Comparison of ENCODE assay signal across 8 mouse cellular contexts in genomic region chr7:98308607-98309218, GRCm38 (mm10). TPM values are rescaled to one million over a fixed set of nuclear protein-coding genes. Genes with fewer than 3 reads are reported as not detected.
DNase-seq lines count a peak whose midpoint lies in the region; ATAC-seq lines count a peak whose summit lies in the region.

No protein-coding gene starts in this region.

- ATAC-seq in hindbrain, embryonic 12.5 days (ENCODE audit: low FRiP score), result peak; percentile 60
- ATAC-seq in megakaryocyte-erythroid progenitor cell, adult 5-6 weeks (replicated peaks; ENCODE audit: low FRiP score, low TSS enrichment, poor library complexity, severe bottlenecking), result peak; percentile 27; the same call in 1 of the 2 replicates

- H3K27me3 ChIP-seq in hindbrain, embryonic 12.5 days, result 0 out of 2 replicates have a peak, but pooled peaks cover 2% of the 10 kb centered on the region

- H3K4me3 ChIP-seq in hindbrain, embryonic 12.5 days, result peak overlapping the region; percentile 81

- no peaks in the 10 kb centered on the region for H3K36me3 ChIP-seq in hindbrain, embryonic 12.5 days

- peak overlapping the region; percentile 88 for H3K4me2 ChIP-seq in hindbrain, embryonic 12.5 days (replicated peaks)

- peak; percentile 23 for DNase-seq in adrenal gland, adult 8-10 months
- DNase-seq in adrenal gland, postnatal 25 days, result no peak
- DNase-seq in right cerebral cortex, postnatal 36 days (ENCODE audit: low spot score in 2 of 2), result peak; percentile 6 to 11
- DNase-seq in right cerebral cortex, postnatal 14 days, result no peak
- DNase-seq in adrenal gland, adult 2 months, result no peak
- DNase-seq in spleen, adult 12 weeks (ENCODE audit: low spot score), result no peak

- no peaks in the 10 kb centered on the region for H3K9me3 ChIP-seq in hindbrain, embryonic 12.5 days (replicated peaks)

- H3K27ac ChIP-seq in hindbrain, embryonic 12.5 days, result peak overlapping the region; percentile 40; the same call in 1 of the 2 replicates

- peaks cover 12% of the 10 kb centered on the region; the same call in 1 of the 2 replicates for H3K4me1 ChIP-seq in hindbrain, embryonic 12.5 days

- under 1% methylated on average over 29 of the region's 33 CpGs for WGBS in hindbrain, embryonic 12.5 days

- H3K9ac ChIP-seq in hindbrain, embryonic 12.5 days, result peak overlapping the region; percentile 86

RNA-seq across cellular contexts. Expression of gene Acer3, which starts 12.3 kb away (rescaled TPM):
- 10 to 100 TPM; 15.1 to 32.7 (median 18.5) TPM for total RNA-seq in adrenal gland, adult 8-10 months (2022)
- 12.9 and 20.0 TPM in 2 replicates for total RNA-seq in adrenal gland, postnatal 25 days (2021)
- 14.9 and 15.8 TPM in 2 replicates for polyA plus RNA-seq in hindbrain, embryonic 12.5 days (2016; fragmentation: Nextera tagmentation; extraction: Ambion mirVana)
- total RNA-seq in megakaryocyte-erythroid progenitor cell, adult 5-6 weeks (2014; fragmentation: Nextera tagmentation), result 28.8 and 28.9 TPM in 2 replicates
- 27.7 and 55.6 TPM in 2 replicates for total RNA-seq in megakaryocyte-erythroid progenitor cell, adult 5-6 weeks (2017)
- 10 to 100 TPM; 10.7 to 22.0 TPM for total RNA-seq in adrenal gland, adult 2 months (2021)
- polyA plus RNA-seq in adrenal gland, adult 2 months (2012; rRNA removed), result 1.2 and 1.3 TPM in 2 replicates

RNA-seq across cellular contexts. Expression of gene Tsku, which starts 52.4 kb away (rescaled TPM):
- 10 to 100 TPM; 18.2 to 42.9 (median 31.6) TPM for total RNA-seq in adrenal gland, adult 8-10 months (2022)
- 22.9 and 40.6 TPM in 2 replicates for total RNA-seq in adrenal gland, postnatal 25 days (2021)
- polyA plus RNA-seq in hindbrain, embryonic 12.5 days (2016; fragmentation: Nextera tagmentation; extraction: Ambion mirVana), result 9.0 and 10.3 TPM in 2 replicates
- not detected in 2 replicates for total RNA-seq in megakaryocyte-erythroid progenitor cell, adult 5-6 weeks (2014; fragmentation: Nextera tagmentation)
- not detected in 2 replicates for total RNA-seq in megakaryocyte-erythroid progenitor cell, adult 5-6 weeks (2017)
- 10 to 100 TPM; 22.4 to 41.5 TPM for total RNA-seq in adrenal gland, adult 2 months (2021)
- polyA plus RNA-seq in adrenal gland, adult 2 months (2012; rRNA removed), result 52.3 and 58.9 TPM in 2 replicates

Comparison
In these comparisons a context has a peak if more than half of its experiments do, and no peak if none do; other contexts are left out.
1. DNase-seq: peak in adrenal gland, adult 8-10 months (single experiment) and right cerebral cortex, postnatal 36 days (2 of 2); none in adrenal gland, postnatal 25 days (single experiment), right cerebral cortex, postnatal 14 days (single experiment), adrenal gland, adult 2 months (single experiment) and spleen, adult 12 weeks (single experiment).
2. RNA of gene Tsku, which starts 52.4 kb away (total RNA-seq): 22.4 to 41.5 TPM in adrenal gland, adult 2 months, 18.2 to 42.9 TPM in adrenal gland, adult 8-10 months and 22.9 to 40.6 TPM in adrenal gland, postnatal 25 days; not detected in megakaryocyte-erythroid progenitor cell, adult 5-6 weeks; every median in the first group is over 10 times any median in the second.